Mouse (Mus musculus): Measurements from ENCODE around the gene Slc26a5. TPM values are rescaled to one million over a fixed set of nuclear protein-coding genes. Genes with fewer than 3 reads are reported as not detected.

Gene Slc26a5
- total RNA-seq, 1 experiment: 0.27 TPM

- in situ Hi-C loops (cut with MboI; ENCODE audit: low sequenced_read_pairs in 2 of 2, unreplicated experiment in 2 of 2): no loop called here
- H3K4me3 ChIP-seq (ENCODE audit: insufficient read depth in 1 of 2, low read depth in 1 of 2, low read length in 2 of 2, poor library complexity in 1 of 2, severe bottlenecking in 1 of 2): no peak overlapping the region
- peak; percentile 57 for DNase-seq (ENCODE audit: low read depth, low spot score)
These were observed 73.2 kb downstream of the Slc26a5 start for GRCm38 (mm10) chr5:21792166-21792565.

GRCm38 (mm10) chr5:21789061-21789460 is 76.3 kb downstream of the Slc26a5 start:
- Histone ChIP-seq H3K36me3 (ENCODE audit: control insufficient read depth, insufficient read depth, low read length, poor library complexity, severe bottlenecking) (no peaks in the 10 kb centered on the region; the same call in 1 of the 2 replicates), H3K4me3 (ENCODE audit: insufficient read depth in 1 of 2, low read depth in 1 of 2, low read length in 2 of 2, poor library complexity in 1 of 2, severe bottlenecking in 1 of 2) (no peak overlapping the region), H3K9ac (ENCODE audit: insufficient read depth, low read depth, low read length, poor library complexity, severe bottlenecking) (no peak overlapping the region), H3K9me3 (ENCODE audit: control insufficient read depth, insufficient read depth, low read depth, low read length) (no peaks in the 10 kb centered on the region), H3K4me1 (ENCODE audit: control insufficient read depth in 2 of 2, insufficient read depth in 2 of 2, low read length in 2 of 2, poor library complexity in 1 of 2) (peaks cover 0 to 2% of the 10 kb centered on the region in 2 experiments; a peak in 3 of 4 replicates), H3K27ac (ENCODE audit: insufficient read depth, low read depth, low read length, poor library complexity, severe bottlenecking) (no peak overlapping the region)
- TF ChIP-seq CHD2 (IDR thresholded peaks at IDR 0.05; ENCODE audit: low read depth, low read length) (no peak), MAFK (IDR thresholded peaks at IDR 0.05; ENCODE audit: insufficient read depth, low read depth, low read length) (no peak), ZNF384 (IDR thresholded peaks at IDR 0.05; ENCODE audit: low read depth, low read length) (no peak), HCFC1 (IDR thresholded peaks at IDR 0.05; ENCODE audit: borderline replicate concordance, insufficient read depth, low read length) (no peak), ZC3H11A (IDR thresholded peaks at IDR 0.05; ENCODE audit: borderline replicate concordance, low read depth, low read length) (no peak)
- DNase-seq (ENCODE audit: low read depth, low spot score): no peak
- in situ Hi-C loops (cut with MboI; ENCODE audit: low sequenced_read_pairs in 2 of 2, unreplicated experiment in 2 of 2): no loop called here

More at GRCm38 (mm10) chr5:21792166-21792565, 73.2 kb downstream of the Slc26a5 start:
- H3K27ac ChIP-seq (ENCODE audit: insufficient read depth, low read depth, low read length, poor library complexity, severe bottlenecking): peak overlapping the region; percentile 45; the same call in 1 of the 2 replicates
- no peaks in the 10 kb centered on the region for H3K9me3 ChIP-seq (ENCODE audit: control insufficient read depth, insufficient read depth, low read depth, low read length)
- H3K9ac ChIP-seq (ENCODE audit: insufficient read depth, low read depth, low read length, poor library complexity, severe bottlenecking): 0 out of 2 replicates have a peak overlapping the region, but pooled peaks have one; percentile 6
- H3K36me3 ChIP-seq (ENCODE audit: control insufficient read depth, insufficient read depth, low read length, poor library complexity, severe bottlenecking): peaks cover 11% of the 10 kb centered on the region
- TF ChIP-seq MAFK (IDR thresholded peaks at IDR 0.05; ENCODE audit: insufficient read depth, low read depth, low read length): no peak
- H3K4me1 ChIP-seq (ENCODE audit: control insufficient read depth in 2 of 2, insufficient read depth in 2 of 2, low read length in 2 of 2, poor library complexity in 1 of 2): no peaks in the 10 kb centered on the region; a peak in 3 of 4 replicates

DNA sequence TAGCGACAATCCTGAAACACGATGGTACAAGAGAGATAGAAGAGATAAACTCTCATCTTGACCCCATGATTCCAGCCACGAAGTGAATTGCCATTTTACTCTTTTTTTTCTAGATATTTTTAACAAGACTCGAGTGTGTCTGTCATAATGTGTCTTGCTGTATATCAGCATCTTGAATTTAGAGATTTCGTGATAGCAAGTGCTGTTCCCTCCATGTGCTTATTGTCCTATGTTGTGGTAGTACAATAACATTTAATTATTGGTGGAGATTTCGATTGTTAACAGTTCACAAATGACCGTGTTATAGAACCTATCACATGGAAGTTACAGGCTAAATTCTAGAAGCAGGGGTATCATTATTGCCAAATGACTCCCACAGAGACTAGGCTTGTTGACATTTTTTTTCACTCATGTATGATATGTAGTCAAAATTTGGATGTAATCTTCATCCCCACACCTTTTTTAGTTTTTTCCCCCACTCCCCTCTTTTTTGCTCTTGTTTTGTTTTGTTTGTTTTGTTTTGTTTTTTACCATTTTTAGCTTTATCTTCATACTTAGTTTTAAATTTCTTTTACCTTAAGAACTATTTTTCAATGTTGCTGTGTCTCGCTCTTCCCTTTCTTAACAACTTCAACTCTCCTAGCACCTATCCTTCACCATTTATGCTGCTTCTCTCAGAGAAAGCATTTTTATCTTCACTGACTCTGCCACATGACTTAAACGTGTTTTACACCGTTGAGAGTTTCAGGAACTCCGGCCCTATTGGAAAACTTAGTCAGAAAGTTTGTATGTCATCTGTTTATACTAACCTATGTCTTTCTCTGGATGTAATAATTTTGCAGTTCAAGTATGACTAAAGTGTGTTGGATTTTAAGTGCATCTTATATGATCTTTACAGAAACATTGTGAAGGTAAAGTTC is 78.0 kb downstream of the Slc26a5 start:
- no peaks in the 10 kb centered on the region for H3K9me3 ChIP-seq (ENCODE audit: control insufficient read depth, insufficient read depth, low read depth, low read length)
- H3K9ac ChIP-seq (ENCODE audit: insufficient read depth, low read depth, low read length, poor library complexity, severe bottlenecking): peak overlapping the region; percentile 91
- in situ Hi-C loops (cut with MboI; ENCODE audit: low sequenced_read_pairs in 2 of 2, unreplicated experiment in 2 of 2): no loop called here
- peak overlapping the region; percentile 86 to 93 for H3K4me3 ChIP-seq (ENCODE audit: insufficient read depth in 1 of 2, low read depth in 1 of 2, low read length in 2 of 2, poor library complexity in 1 of 2, severe bottlenecking in 1 of 2)
- H3K4me1 ChIP-seq (ENCODE audit: control insufficient read depth in 2 of 2, insufficient read depth in 2 of 2, low read length in 2 of 2, poor library complexity in 1 of 2): peaks cover 0 to 2% of the 10 kb centered on the region in 2 experiments; a peak in 3 of 4 replicates
- no peak overlapping the region for H3K27ac ChIP-seq (ENCODE audit: insufficient read depth, low read depth, low read length, poor library complexity, severe bottlenecking)
- DNase-seq (ENCODE audit: low read depth, low spot score): no peak
- no peak for TF ChIP-seq ZC3H11A (IDR thresholded peaks at IDR 0.05; ENCODE audit: borderline replicate concordance, low read depth, low read length)
- peaks cover 3% of the 10 kb centered on the region for H3K36me3 ChIP-seq (ENCODE audit: control insufficient read depth, insufficient read depth, low read length, poor library complexity, severe bottlenecking)

GRCm38 (mm10) chr5:21786258-21787185 is 78.9 kb downstream of the Slc26a5 start:
- peaks cover 0 to 2% of the 10 kb centered on the region in 2 experiments; a peak in 3 of 4 replicates for H3K4me1 ChIP-seq (ENCODE audit: control insufficient read depth in 2 of 2, insufficient read depth in 2 of 2, low read length in 2 of 2, poor library complexity in 1 of 2)
- no peaks in the 10 kb centered on the region for H3K9me3 ChIP-seq (ENCODE audit: control insufficient read depth, insufficient read depth, low read depth, low read length)
- H3K27ac ChIP-seq (ENCODE audit: insufficient read depth, low read depth, low read length, poor library complexity, severe bottlenecking): peak overlapping the region; percentile 46; the same call in 1 of the 2 replicates
- in situ Hi-C loops (cut with MboI; ENCODE audit: low sequenced_read_pairs in 2 of 2, unreplicated experiment in 2 of 2): no loop called here
- H3K36me3 ChIP-seq (ENCODE audit: control insufficient read depth, insufficient read depth, low read length, poor library complexity, severe bottlenecking): peaks cover 10% of the 10 kb centered on the region
- H3K4me3 ChIP-seq (ENCODE audit: insufficient read depth in 1 of 2, low read depth in 1 of 2, low read length in 2 of 2, poor library complexity in 1 of 2, severe bottlenecking in 1 of 2): peak overlapping the region; percentile 86 to 93
- TF ChIP-seq MAFK (IDR thresholded peaks at IDR 0.05; ENCODE audit: insufficient read depth, low read depth, low read length) (peak; percentile 84), HCFC1 (IDR thresholded peaks at IDR 0.05; ENCODE audit: borderline replicate concordance, insufficient read depth, low read length) (peak; percentile 72; the same call in 1 of the 2 replicates), CHD2 (IDR thresholded peaks at IDR 0.05; ENCODE audit: low read depth, low read length) (no peak)
- peak; percentile 86 for DNase-seq (ENCODE audit: low read depth, low spot score)
- peak overlapping the region; percentile 91 for H3K9ac ChIP-seq (ENCODE audit: insufficient read depth, low read depth, low read length, poor library complexity, severe bottlenecking)

All from ES-E14 (cell line).